Mouse (Mus musculus) cerebellum, adult 2 months (tissue): ENCODE results near the gene Nat9.

Experiments used
- CTCF ChIP-seq: fragments of 200-500 bp; IDR thresholded peaks from 2 replicates; pipeline ENCODE4 v1.5.1; 2011; ENCODE audit warnings: low read depth, mild to moderate bottlenecking, control low read depth, low read length, moderate library complexity, borderline replicate concordance; ENCODE audit not compliant: insufficient read depth
- POLR2A ChIP-seq: fragments of 200-500 bp; IDR thresholded peaks from 2 replicates; pipeline ENCODE4 v1.6.1; 2011; ENCODE audit warnings: low read length, control low read depth, borderline replicate concordance; ENCODE audit not compliant: insufficient read depth

GRCm38 (mm10) chr11:115194693-115195092 is 7.0 kb upstream of the Nat9 start:
- no peak for TF ChIP-seq POLR2A
- no peak for TF ChIP-seq CTCF
